Mouse (Mus musculus) CH12.LX (cell line): Measurements from ENCODE around the gene Map3k13.

ENCODE experiments used
- CTCF ChIP-seq, 2 experiments: IDR thresholded peaks in 1 of 2; conservative IDR thresholded peaks in 1 of 2; 2 replicates each; pipeline ENCODE4 v1.5.1; 2011 to 2012; ENCODE audit warnings: low read depth in 2 of 2, low read length in 2 of 2, improper control_type of control experiment in 1 of 2, inconsistent platforms in 1 of 2, mild to moderate bottlenecking in 1 of 2, moderate library complexity in 1 of 2
- E2F4 ChIP-seq: IDR thresholded peaks from 2 replicates; pipeline ENCODE4 v1.6.1; 2011; ENCODE audit warnings: low read depth, low read length, improper control_type of control experiment; ENCODE audit not compliant: insufficient replicate concordance
- EP300 ChIP-seq: IDR thresholded peaks from 2 replicates; pipeline ENCODE4 v1.6.1; 2011; ENCODE audit warnings: low read length, improper control_type of control experiment
- MEF2A ChIP-seq: IDR thresholded peaks from 2 replicates; pipeline ENCODE4 v1.6.1; 2014; ENCODE audit warnings: low read depth, mild to moderate bottlenecking, inconsistent platforms, low read length, improper control_type of control experiment, borderline replicate concordance
- POLR2A ChIP-seq: IDR thresholded peaks from 2 replicates; pipeline ENCODE4 v1.6.1; 2011; ENCODE audit warnings: low read depth, mild to moderate bottlenecking, improper control_type of control experiment, low read length
- RAD21 ChIP-seq: IDR thresholded peaks from 2 replicates; pipeline ENCODE4 v1.6.1; 2011; ENCODE audit warnings: low read depth, mild to moderate bottlenecking, low read length, improper control_type of control experiment, moderate library complexity
- SIN3A ChIP-seq: IDR thresholded peaks from 2 replicates; pipeline ENCODE4 v1.6.1; 2012; ENCODE audit warnings: low read length, improper control_type of control experiment, inconsistent platforms
- SMC3 ChIP-seq: IDR thresholded peaks from 2 replicates; pipeline ENCODE4 v1.6.1; 2011; ENCODE audit warnings: low read depth, low read length, improper control_type of control experiment
- TCF12 ChIP-seq: IDR thresholded peaks from 2 replicates; pipeline ENCODE4 v1.6.1; 2014; ENCODE audit warnings: low read depth, mild to moderate bottlenecking, inconsistent platforms, low read length, improper control_type of control experiment
- ZC3H11A ChIP-seq: IDR thresholded peaks from 2 replicates; pipeline ENCODE4 v1.6.1; 2012; ENCODE audit warnings: low read depth, mild to moderate bottlenecking, inconsistent platforms, low read length, improper control_type of control experiment
- ZKSCAN1 ChIP-seq: IDR thresholded peaks from 2 replicates; pipeline ENCODE4 v1.6.1; 2012; ENCODE audit warnings: low read depth, inconsistent platforms, low read length, improper control_type of control experiment, borderline replicate concordance

GRCm38 (mm10) chr16:21853446-21853941, 59.3 kb downstream of the Map3k13 start:
- TF ChIP-seq ZKSCAN1 (no peak), POLR2A (no peak), SIN3A (no peak), SMC3 (no peak), MEF2A (no peak), CTCF (conservative IDR thresholded peaks at IDR 0.05 in 1 of 2, IDR thresholded peaks at IDR 0.05 in 1 of 2; ENCODE audit: low read depth in 2 of 2, low read length in 2 of 2) (no peak), E2F4 (no peak), RAD21 (no peak), EP300 (no peak), ZC3H11A (no peak), TCF12 (no peak)
